Mouse (Mus musculus) heart, postnatal 14 days (tissue): ENCODE data around the gene Id1. TPM values are rescaled to one million over a fixed set of nuclear protein-coding genes. Genes with fewer than 3 reads are reported as not detected.

Source experiments
- DNase-seq, 2 experiments: peaks; one replicate each; pipeline ENCODE4 v3.0.0; 2021 to 2022
- intact Hi-C: fragments of 180-260 bp; cut with DNase I; formaldehyde crosslinking; loops from one replicate; pipeline ENCODE4 v1.15.1; 2025
- total RNA-seq, 2 experiments: library from RNA; stranded (reverse); gene quantifications; 2 replicates each; pipeline ENCODE4 v1.2.3; 2021

Id1 gene
- total RNA-seq, 2 experiments from 2014 or later, result 82.1 to 85.3 TPM

GRCm38 (mm10) chr2:152740490-152740889 is 4.4 kb downstream of the Id1 start:
- intact Hi-C loops, result loop anchor here (10.0 kb wide), 1 partner anchor 274 kb away; the partner anchor contains the start of gene Pdrg1
- DNase-seq, result no peak

- intact Hi-C loops, result loop anchor here (1.0 to 10.0 kb wide), 3 partner anchors 25 to 273 kb away; partner anchors contain the start of gene Pdrg1
These were observed 5.3 kb downstream of the Id1 start for GRCm38 (mm10) chr2:152741153-152742041.

DNA sequence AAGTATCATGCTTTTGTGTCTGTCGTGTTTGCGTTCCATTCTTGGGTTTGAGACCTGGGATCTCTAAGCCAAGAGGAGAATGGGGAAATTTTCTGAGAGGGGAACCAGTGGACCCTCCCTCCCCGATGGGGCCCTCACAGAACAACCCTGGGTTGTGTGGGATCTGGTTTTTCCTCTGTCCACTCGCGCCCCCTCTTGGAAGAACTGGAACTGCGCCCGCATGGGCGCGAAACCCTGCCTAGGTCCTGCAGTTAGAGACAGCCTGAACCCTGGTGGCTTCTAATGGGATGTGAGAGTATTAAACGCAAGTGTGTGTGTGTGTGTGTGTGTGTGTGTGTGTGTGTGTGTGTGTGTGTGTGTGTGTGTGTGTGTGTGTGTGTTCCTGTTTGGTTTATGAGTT is 6.4 kb downstream of the Id1 start:
- intact Hi-C loops, result loop anchor here (1.0 to 10.0 kb wide), 3 partner anchors 24 to 272 kb away; partner anchors contain the start of gene Pdrg1
- DNase-seq, result peak; percentile 77 to 84

More at GRCm38 (mm10) chr2:152741153-152742041, 5.3 kb downstream of the Id1 start:
- DNase-seq, result peak; percentile 67 to 77

GRCm38 (mm10) chr2:152753944-152754711 is 18.1 kb downstream of the Id1 start, which contains the start of gene Cox4i2:
Cox4i2 (plus strand) TSS chr2:152754173.
- intact Hi-C loops, result loop anchor here (10.0 kb wide), 1 partner anchor 139 kb away; no protein-coding TSS in a partner anchor
- peak; percentile 53 to 54 for DNase-seq

DNA sequence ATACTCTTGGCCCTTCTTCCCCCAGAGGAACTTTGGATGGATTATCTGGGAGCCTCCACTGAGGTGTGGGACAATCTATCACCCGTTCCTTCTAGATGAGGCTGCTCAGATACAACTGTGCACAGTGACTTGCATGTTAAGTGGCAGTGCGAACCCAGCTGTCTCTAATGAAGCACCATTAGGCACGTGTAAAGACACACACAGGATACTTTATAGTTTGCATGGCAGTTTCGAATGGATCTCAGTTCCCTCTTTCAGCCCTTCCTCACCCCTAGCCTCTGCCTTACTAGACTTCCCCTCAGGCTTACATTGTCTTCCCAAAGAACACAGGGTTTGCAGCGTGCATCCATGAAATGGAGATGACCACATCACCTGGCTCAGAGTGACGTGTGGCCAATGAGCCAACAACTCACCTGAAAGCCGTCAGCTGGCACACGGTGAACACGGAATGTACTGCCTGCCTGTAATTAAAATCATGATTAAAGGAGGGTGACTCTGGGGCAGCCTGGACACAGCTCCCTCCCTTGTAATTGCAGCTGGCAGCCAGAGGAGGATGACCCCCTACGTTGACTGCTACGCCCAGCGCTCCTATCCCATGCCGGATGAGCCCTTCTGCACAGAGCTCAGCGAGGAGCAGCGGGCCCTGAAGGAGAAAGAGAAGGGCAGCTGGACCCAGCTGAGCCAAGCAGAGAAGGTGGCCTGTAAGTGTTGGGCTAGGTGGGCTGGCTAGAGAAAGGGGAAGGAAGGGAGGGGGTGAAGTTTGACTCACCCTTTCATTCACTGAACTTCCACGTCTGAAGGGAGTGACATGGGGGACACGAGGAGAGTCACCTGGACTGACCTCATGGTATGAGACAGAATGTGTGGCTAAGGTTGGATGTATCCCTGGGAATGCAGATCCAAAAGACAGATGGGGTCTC is 20.7 kb downstream of the Id1 start:
- intact Hi-C loops, result loop anchor here (10.0 kb wide), 1 partner anchor 142 kb away; no protein-coding TSS in a partner anchor
- DNase-seq, result no peak

- DNase-seq, result no peak
- intact Hi-C loops, result loop anchor here (10.0 kb wide), 1 partner anchor 143 kb away; no protein-coding TSS in a partner anchor
These were observed 21.4 kb downstream of the Id1 start for GRCm38 (mm10) chr2:152757478-152757877.

GRCm38 (mm10) chr2:152758351-152758750 is 22.3 kb downstream of the Id1 start:
- intact Hi-C loops, result loop anchor here (10.0 kb wide), 1 partner anchor 144 kb away; no protein-coding TSS in a partner anchor
- no peak for DNase-seq

- intact Hi-C loops, result no loop called here
- DNase-seq, result no peak
These were observed 27.3 kb downstream of the Id1 start for GRCm38 (mm10) chr2:152763310-152763709.

DNA sequence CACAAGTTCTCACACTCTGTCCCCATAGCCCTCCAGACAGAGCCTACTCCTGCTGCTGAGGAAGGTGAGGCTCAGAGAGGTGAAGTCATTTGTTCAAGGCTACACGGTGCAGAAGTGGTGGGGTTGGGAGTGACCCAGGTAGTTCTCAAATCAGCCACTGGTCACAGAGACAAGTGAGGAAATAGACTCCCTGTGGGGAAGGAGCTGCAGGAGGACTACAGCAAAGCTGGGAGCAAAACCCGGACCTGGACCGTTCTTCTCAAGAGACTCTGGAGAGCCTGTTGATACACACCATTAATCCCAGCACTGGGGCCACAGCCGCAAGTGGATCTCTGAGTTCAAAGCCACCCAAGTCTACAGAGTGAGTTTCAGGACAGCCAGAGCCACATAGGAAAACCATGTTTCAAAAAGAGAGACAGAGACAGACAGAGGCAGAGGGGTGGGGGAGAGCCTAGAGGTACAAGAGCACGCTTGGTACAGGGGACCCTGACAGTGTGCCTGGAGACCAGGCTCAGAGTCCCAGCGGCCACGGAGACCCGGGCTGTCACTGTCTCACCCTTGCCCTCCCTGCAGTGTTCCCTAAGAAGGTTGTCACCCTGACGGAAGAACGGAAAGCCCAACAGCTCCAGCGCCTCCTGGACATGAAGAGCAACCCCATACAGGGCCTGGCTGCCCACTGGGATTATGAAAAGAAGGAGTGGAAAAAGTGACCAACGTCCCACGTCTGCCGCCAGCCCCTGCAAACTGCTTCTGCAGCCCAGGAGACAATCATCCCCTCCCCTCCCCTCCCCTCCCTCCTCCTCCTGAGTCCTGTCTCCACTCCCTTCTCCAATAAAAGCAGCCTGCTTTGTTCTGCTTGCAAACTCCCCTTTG is 28.4 kb downstream of the Id1 start:
- no peak for DNase-seq

GRCm38 (mm10) chr2:152765045-152765674 is 29.1 kb downstream of the Id1 start:
- intact Hi-C loops, result no loop called here
- no peak for DNase-seq

More for the DNA sequence above, 28.4 kb downstream of the Id1 start:
- intact Hi-C loops, result no loop called here

GRCm38 (mm10) chr2:152766387-152767123 is 30.5 kb downstream of the Id1 start:
- DNase-seq, result peak; percentile 95 to 98
- intact Hi-C loops, result loop anchor here (1.0 to 2.0 kb wide), 4 partner anchors 18 to 70 kb away; partner anchors contain the start of gene Bcl2l1

GRCm38 (mm10) chr2:152767618-152768271 is 31.7 kb downstream of the Id1 start:
- DNase-seq, result peak; percentile 52 to 69
- intact Hi-C loops, result loop anchor here (1.0 to 2.0 kb wide), 3 partner anchors 17 to 64 kb away; partner anchors contain the start of gene Bcl2l1

- intact Hi-C loops, result no loop called here
- DNase-seq, result no peak
These were observed 33.6 kb downstream of the Id1 start for GRCm38 (mm10) chr2:152769677-152770076.

DNA sequence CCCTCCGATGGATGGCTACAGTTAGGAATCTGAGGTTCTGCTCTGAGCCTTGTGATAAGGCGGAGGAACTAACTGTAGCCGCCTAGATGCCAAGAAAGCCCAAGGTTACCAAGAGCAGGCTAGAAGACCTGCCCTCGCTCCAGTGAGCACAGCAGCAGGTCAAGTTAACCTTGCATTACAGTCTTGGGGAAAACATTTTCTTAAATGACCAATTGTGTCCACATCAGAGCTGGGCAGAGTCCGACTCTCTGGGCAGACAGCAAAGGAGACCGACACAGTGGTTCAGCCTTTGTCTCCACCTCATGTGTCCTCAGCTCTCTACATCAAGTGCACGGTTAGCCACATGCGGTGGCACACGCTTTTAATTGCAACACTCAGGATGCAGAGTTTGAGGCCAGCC is 35.5 kb downstream of the Id1 start:
- no peak for DNase-seq
- intact Hi-C loops, result no loop called here

- no peak for DNase-seq
- intact Hi-C loops, result no loop called here
These were observed 36.2 kb downstream of the Id1 start for GRCm38 (mm10) chr2:152772231-152772630.

DNA sequence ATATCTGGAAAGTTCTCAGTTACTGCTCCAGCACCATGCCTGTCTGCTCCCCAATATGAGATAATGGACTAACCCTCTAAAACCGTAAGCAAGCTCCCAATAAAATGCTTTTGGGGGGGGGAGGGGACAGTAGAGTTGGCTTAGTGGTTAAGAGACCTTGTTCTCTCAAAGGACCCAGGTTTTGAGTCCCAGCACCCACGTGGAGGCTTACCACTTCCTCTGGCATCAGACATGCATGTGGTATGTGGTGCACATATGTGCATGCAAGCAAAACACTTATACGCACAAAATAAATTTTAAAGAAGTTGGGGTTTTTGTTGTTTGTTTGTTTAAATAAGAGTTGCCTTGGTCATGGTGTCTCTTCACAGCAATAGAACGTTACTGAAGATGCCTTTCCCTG is 39.3 kb downstream of the Id1 start:
- no peak for DNase-seq
- intact Hi-C loops, result no loop called here

DNA sequence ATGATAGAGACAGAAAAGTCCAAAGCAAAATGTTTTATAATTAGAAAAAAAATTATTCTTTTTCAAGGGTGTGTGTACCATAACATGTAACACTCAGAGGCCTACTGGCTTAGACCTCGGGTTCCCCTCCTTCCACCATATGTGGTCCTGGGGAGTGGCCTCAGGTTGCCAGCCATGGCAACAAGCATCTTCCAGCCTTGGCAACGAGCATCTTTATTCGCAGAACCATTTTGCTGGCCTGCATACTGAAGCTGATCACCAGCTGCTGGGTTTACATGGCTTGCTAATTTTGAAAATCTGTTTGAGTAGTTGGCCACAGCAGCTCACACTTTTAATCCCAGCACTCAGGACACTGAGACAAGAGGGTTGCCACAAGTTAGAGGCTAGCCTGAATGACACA is 40.0 kb downstream of the Id1 start:
- intact Hi-C loops, result no loop called here
- no peak for DNase-seq
